Mouse (Mus musculus) forebrain, postnatal 0 days (tissue): ENCODE results near the gene Shank1. TPM values are rescaled to one million over a fixed set of nuclear protein-coding genes. Genes with fewer than 3 reads are reported as not detected.

Source experiments
- ATAC-seq: fragments of 200-750 bp; cut with Nextera tagmentation; 2 replicates; pipeline ENCODE4 v1.8.0; 2017; ENCODE audit warnings: mild to moderate bottlenecking, moderate library complexity
- DNase-seq: peaks from one replicate; pipeline ENCODE4 v3.0.0-alpha.2; 2015
- H3K27ac ChIP-seq: fragments of 300-500 bp; sonication (generic); 2 replicates; pipeline ENCODE4 v1.5.1; 2014; ENCODE audit warnings: low read depth, mild to moderate bottlenecking, antibody characterized with exemption, low read length, moderate library complexity, mixed read lengths
- H3K27me3 ChIP-seq: fragments of 300-500 bp; sonication (generic); 2 replicates; pipeline ENCODE4 v1.6.1; 2014; ENCODE audit warnings: mild to moderate bottlenecking, low read length, mixed read lengths; ENCODE audit not compliant: insufficient read depth
- H3K36me3 ChIP-seq: fragments of 300-500 bp; sonication (generic); 2 replicates; pipeline ENCODE4 v1.6.1; 2014; ENCODE audit warnings: mild to moderate bottlenecking, moderate library complexity; ENCODE audit not compliant: insufficient read depth
- H3K4me1 ChIP-seq: fragments of 300-500 bp; sonication (generic); 2 replicates; pipeline ENCODE4 v1.6.1; 2014; ENCODE audit warnings: antibody characterized with exemption; ENCODE audit not compliant: insufficient read depth
- H3K4me2 ChIP-seq: fragments of 300-500 bp; sonication (generic); 2 replicates; pipeline ENCODE4 v1.6.1; 2014; ENCODE audit warnings: low read depth, mild to moderate bottlenecking, moderate library complexity
- H3K4me3 ChIP-seq: fragments of 300-500 bp; sonication (generic); 2 replicates; pipeline ENCODE4 v1.5.1; 2014; ENCODE audit warnings: low read depth, low read length, mixed read lengths
- H3K9ac ChIP-seq: fragments of 300-500 bp; sonication (generic); 2 replicates; pipeline ENCODE4 v1.6.1; 2014; ENCODE audit warnings: mild to moderate bottlenecking
- H3K9me3 ChIP-seq: fragments of 300-500 bp; sonication (generic); 2 replicates; pipeline ENCODE4 v1.6.1; 2016; ENCODE audit warnings: low read length
- CTCF ChIP-seq: sonication (generic); IDR thresholded peaks from 2 replicates; pipeline ENCODE4 v1.5.1; 2016; ENCODE audit warnings: antibody characterized with exemption, control low read depth, low read depth
- WGBS: fragments of 180-500 bp; shearing (Covaris S2); extraction: QIAGEN DNeasy Blood & Tissue Kit; methylation state at CpG from one replicate; pipeline ENCODE4 v1.1.7; 2014; 5-methylcytosine and 5-hydroxymethylcytosine counted together
- polyA plus RNA-seq: library from polyadenylated mRNA; unstranded; fragments of >200 nt; fragmentation: Nextera tagmentation; extraction: Ambion mirVana; gene quantifications from 2 replicates; pipeline ENCODE4 v1.2.1, GENCODE M21; 2015
- total RNA-seq: library from RNA; depleted of rRNA; stranded (reverse); fragments of >200 nt; gene quantifications from 2 replicates; pipeline ENCODE4 v1.2.3, GENCODE M21; 2014

The Shank1 gene
- total and polyA plus RNA-seq, 2 experiments from 2014 or later = 29.7 to 34.2 TPM

DNA sequence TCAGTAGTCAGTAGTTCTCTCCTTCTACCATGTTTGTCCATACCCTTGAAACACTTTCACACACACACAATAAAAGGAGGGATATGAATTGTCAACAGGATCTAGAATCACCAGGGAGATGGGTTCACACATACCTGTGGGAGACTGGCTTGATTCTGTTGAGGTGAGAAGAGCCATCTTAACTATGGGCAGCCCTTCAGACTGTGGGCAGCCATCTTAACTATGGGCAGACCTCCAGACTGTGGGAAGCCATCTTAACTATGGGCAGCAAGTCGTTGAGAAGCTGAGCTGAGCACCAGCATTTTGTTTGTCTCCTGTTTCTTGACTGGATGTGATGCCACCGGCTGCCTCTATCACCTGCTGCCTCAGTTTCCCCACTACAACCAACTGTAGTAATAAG is 38.7 kb upstream of the Shank1 start:
- Histone ChIP-seq H3K36me3 (no peaks in the 10 kb centered on the region), H3K27ac (no peak overlapping the region), H3K9ac (no peak overlapping the region), H3K9me3 (no peaks in the 10 kb centered on the region), H3K27me3 (no peaks in the 10 kb centered on the region; the same call in 1 of the 2 replicates), H3K4me3 (no peak overlapping the region), H3K4me1 (no peaks in the 10 kb centered on the region), H3K4me2 (no peak overlapping the region)
- DNase-seq (peak; percentile 70), ATAC-seq (peak; percentile 73; the same call in 1 of the 2 replicates)
- TF ChIP-seq CTCF = no peak
- 69% methylated on average over 2 of the region's 2 CpGs for WGBS

DNA sequence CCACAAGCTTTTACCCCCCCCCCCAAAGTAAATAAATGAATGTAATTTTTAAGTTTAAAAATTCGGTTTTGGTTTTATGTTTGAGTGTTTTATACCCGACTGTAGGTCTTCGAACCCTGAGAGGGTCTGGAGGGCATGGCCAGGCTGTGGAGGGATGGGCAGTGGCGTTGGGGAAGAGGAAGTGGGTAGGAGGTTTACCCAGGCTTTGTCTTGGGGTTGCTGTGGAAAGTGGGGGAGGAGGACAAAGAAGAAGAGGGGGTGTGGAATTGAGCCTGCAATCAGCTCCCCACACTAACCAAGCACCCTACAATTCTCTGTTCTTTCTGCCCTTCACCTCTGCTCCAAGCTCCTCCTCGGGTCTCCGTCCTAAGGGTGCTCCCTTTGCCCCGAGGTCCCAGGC is 37.5 kb upstream of the Shank1 start:
- DNase-seq = no peak
- no peaks in the 10 kb centered on the region for H3K9me3 ChIP-seq
- H3K4me2 ChIP-seq = no peak overlapping the region
- no peak for ATAC-seq
- no peaks in the 10 kb centered on the region; the same call in 1 of the 2 replicates for H3K27me3 ChIP-seq
- no peaks in the 10 kb centered on the region for H3K4me1 ChIP-seq
- no peak overlapping the region for H3K4me3 ChIP-seq
- no peaks in the 10 kb centered on the region for H3K36me3 ChIP-seq
- WGBS = 81% methylated on average over 7 of the region's 7 CpGs
- no peak overlapping the region for H3K27ac ChIP-seq
- TF ChIP-seq CTCF = no peak
- no peak overlapping the region for H3K9ac ChIP-seq

DNA sequence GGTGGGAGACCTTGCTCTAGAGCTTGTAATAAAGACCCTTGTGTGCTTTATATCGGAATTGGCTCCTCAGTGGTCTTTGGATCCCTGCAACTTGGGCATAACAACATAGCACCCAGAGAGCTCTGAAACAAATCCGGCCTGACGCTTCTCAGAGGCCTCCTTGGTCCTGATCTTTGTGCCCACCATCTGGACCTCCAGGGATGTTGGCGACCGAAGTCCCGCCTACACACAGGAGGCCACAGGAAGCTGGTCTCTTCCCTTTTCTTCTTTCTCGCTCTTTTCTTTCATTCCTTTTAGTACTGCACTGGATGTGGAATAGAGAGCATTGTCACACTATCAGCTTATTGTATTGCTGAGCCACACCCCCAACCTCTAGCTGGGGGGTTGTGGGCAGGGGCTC is 36.6 kb upstream of the Shank1 start:
- Histone ChIP-seq H3K27ac (no peak overlapping the region), H3K27me3 (no peaks in the 10 kb centered on the region; the same call in 1 of the 2 replicates), H3K4me3 (no peak overlapping the region), H3K9me3 (no peaks in the 10 kb centered on the region), H3K36me3 (no peaks in the 10 kb centered on the region), H3K4me1 (no peaks in the 10 kb centered on the region), H3K9ac (no peak overlapping the region; the same call in 1 of the 2 replicates), H3K4me2 (no peak overlapping the region)
- ATAC-seq (no peak), DNase-seq (no peak)
- no peak for TF ChIP-seq CTCF
- 64% methylated on average over 7 of the region's 7 CpGs for WGBS

DNA sequence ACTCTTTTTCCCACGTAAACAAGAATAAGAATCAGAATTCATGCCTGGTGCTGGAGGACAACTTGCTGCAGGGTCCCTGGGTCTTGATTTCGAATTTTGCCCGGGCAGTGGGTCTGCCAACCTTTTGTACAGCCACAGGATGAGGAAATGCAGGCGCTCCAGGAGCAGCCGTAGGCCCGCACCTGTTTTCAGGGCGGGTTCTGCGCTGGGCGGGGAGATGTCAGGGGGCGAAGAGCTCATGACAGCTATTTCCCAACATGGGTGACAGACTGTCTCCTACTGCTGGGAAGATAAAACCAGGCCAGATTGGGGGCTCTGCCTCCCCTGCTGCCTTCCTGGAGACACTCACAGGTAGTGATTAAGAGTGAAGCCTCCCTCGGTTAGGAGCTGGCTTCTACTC is 36.0 kb upstream of the Shank1 start:
- 47% methylated on average over 11 of the region's 11 CpGs for WGBS
- H3K27ac ChIP-seq = no peak overlapping the region
- no peak overlapping the region for H3K9ac ChIP-seq
- no peak overlapping the region for H3K4me2 ChIP-seq
- no peaks in the 10 kb centered on the region for H3K9me3 ChIP-seq
- TF ChIP-seq CTCF = no peak
- H3K4me3 ChIP-seq = no peak overlapping the region
- no peaks in the 10 kb centered on the region; the same call in 1 of the 2 replicates for H3K27me3 ChIP-seq
- DNase-seq (no peak), ATAC-seq (no peak)
- no peaks in the 10 kb centered on the region for H3K36me3 ChIP-seq
- no peaks in the 10 kb centered on the region for H3K4me1 ChIP-seq

DNA sequence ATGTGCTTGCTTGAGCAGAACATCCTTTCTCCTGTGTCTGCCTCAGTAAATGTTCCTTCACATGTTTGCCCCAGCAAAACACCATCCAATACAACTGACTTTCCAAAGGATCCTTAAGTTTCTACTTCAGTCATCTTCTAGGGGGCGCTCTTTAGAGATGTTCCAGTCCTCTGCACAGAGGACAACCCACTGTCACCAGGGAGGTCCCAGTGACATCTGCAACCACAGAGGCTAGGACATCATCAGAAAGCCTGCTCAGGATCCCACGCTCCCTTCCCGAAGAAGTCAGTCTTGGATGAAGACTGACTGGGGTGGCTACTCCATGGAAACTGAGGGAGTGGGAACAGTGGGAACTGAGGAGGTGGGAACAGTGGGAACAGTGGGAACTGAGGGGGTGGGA is 34.5 kb upstream of the Shank1 start:
- DNase-seq (no peak), ATAC-seq (no peak)
- no peaks in the 10 kb centered on the region for H3K27me3 ChIP-seq
- H3K9ac ChIP-seq = no peak overlapping the region
- no peak overlapping the region for H3K27ac ChIP-seq
- no peak overlapping the region for H3K4me3 ChIP-seq
- H3K4me1 ChIP-seq = no peaks in the 10 kb centered on the region
- no peak for TF ChIP-seq CTCF
- no peaks in the 10 kb centered on the region for H3K36me3 ChIP-seq
- no peak overlapping the region for H3K4me2 ChIP-seq
- 82% methylated on average over 3 of the region's 3 CpGs for WGBS
- no peaks in the 10 kb centered on the region for H3K9me3 ChIP-seq

DNA sequence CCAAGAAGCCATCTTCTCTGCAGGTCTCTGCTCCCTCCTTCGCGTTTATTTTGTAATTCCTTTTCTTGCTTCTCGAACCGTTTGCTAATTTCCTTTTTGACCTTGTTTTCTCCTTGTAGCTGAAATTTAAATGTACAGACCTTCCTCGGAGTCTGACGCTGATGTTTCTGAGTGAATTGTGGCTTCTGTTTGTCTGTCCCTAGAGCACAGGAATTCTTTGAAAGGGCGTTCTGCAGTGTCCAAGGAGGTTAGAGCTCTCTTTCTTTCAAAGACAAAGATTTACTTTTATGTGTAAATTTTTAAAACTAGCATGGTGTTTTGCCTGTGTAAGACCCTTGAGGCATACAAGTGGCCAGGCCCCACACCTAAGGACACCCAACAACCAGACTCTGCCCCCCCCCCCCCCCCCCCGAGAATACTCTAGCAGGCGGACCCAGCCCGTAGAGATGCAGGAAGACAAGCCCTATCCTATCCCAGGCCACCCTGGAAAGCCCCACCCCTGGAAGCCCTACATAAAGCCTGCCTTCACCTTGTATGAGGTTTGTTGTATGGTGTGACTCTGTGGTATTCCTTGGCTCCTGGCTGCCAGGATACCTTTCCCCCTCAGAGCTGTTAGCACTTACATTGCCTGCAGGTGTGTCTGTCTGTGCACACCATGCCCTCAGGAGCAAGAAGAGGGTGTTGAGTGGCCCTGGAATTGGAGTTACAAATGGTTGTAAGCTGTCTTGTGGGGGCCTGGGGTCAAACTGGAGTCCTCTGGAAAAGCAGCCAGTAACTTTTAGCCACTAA is 33.4 kb upstream of the Shank1 start:
- Histone ChIP-seq H3K4me1 (no peaks in the 10 kb centered on the region), H3K9me3 (no peaks in the 10 kb centered on the region), H3K27ac (no peak overlapping the region), H3K4me2 (no peak overlapping the region), H3K4me3 (no peak overlapping the region), H3K36me3 (no peaks in the 10 kb centered on the region), H3K9ac (no peak overlapping the region), H3K27me3 (no peaks in the 10 kb centered on the region)
- ATAC-seq (no peak), DNase-seq (no peak)
- TF ChIP-seq CTCF = no peak
- 67% methylated on average over 8 of the region's 10 CpGs for WGBS

DNA sequence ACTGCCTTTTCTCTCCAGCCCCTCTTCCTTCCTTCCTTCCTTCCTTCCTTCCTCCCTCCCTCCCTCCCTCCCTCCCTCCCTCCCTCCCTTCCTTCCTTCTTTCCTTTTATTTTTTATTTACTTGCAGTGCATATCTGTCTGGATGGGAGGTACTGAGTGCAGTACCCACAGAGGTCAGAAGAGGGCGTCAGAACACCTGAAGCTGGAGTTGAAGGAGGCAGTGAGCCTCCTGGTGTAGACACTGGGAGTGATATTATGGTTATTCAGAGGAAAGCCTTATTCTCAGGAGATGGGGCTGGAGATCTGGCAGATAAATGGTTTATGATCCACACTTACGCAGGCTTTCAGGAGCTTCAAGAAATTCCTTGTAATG is 32.8 kb upstream of the Shank1 start:
- peak; percentile 72 for TF ChIP-seq CTCF
- Histone ChIP-seq H3K36me3 (no peaks in the 10 kb centered on the region), H3K27me3 (no peaks in the 10 kb centered on the region), H3K4me2 (no peak overlapping the region), H3K9ac (no peak overlapping the region), H3K9me3 (no peaks in the 10 kb centered on the region), H3K4me1 (no peaks in the 10 kb centered on the region), H3K4me3 (no peak overlapping the region), H3K27ac (no peak overlapping the region)
- ATAC-seq = peak; percentile 42; the same call in 1 of the 2 replicates
- peak; percentile 67 for DNase-seq
- 41% methylated on average over 2 of the region's 2 CpGs for WGBS
